Mouse (Mus musculus): ENCODE measurements around the gene Slc6a20a. TPM values are rescaled to one million over a fixed set of nuclear protein-coding genes. Genes with fewer than 3 reads are reported as not detected.

The Slc6a20a gene
- 0.98 and 1.2 TPM in 2 replicates for polyA plus RNA-seq (2015; fragmentation: Nextera tagmentation; extraction: Ambion mirVana)

GRCm38 (mm10) chr9:123678327-123679105 lies at the start of gene Slc6a20a, which contains the start of gene Ccr9:
Gene Slc6a20a, minus strand, starts transcription at chr9:123678885.
Gene Ccr9, plus strand, starts transcription at chr9:123678439.
- Histone ChIP-seq H3K27me3 (peaks cover 86% of the 10 kb centered on the region), H3K27ac (no peak within 1 kb of the TSS), H3K9ac (peak within 1 kb of the TSS; percentile 77), H3K36me3 (no peaks in the 10 kb centered on the region), H3K4me1 (replicated peaks) (peaks cover 18% of the 10 kb centered on the region), H3K9me3 (replicated peaks) (no peaks in the 10 kb centered on the region), H3K4me2 (peak within 1 kb of the TSS; percentile 96), H3K4me3 (replicated peaks) (peak within 1 kb of the TSS; percentile 72)
- peak; percentile 53 for DNase-seq
- WGBS (ENCODE audit: insufficient replicate concordance): 1% methylated on average over 73 of the region's 73 CpGs
- peak; percentile 95 for ATAC-seq (ENCODE audit: low read depth)

- no peaks in the 10 kb centered on the region for H3K36me3 ChIP-seq
- 0 out of 2 replicates have a peak, but pooled peaks cover 6% of the 10 kb centered on the region for H3K27me3 ChIP-seq
- H3K9me3 ChIP-seq (replicated peaks): no peaks in the 10 kb centered on the region
- no peak overlapping the region for H3K4me2 ChIP-seq
- H3K27ac ChIP-seq: no peak overlapping the region
- H3K9ac ChIP-seq: no peak overlapping the region
- peaks cover 2% of the 10 kb centered on the region; the same call in 1 of the 2 replicates for H3K4me1 ChIP-seq (replicated peaks)
- no peak overlapping the region for H3K4me3 ChIP-seq (replicated peaks)
- WGBS (ENCODE audit: insufficient replicate concordance): 44% methylated on average over 2 of the region's 2 CpGs
- DNase-seq: no peak
- no peak for ATAC-seq (ENCODE audit: low read depth)
These were observed 44.2 kb upstream of the Slc6a20a start for GRCm38 (mm10) chr9:123722737-123723493.

GRCm38 (mm10) chr9:123717186-123718008 lies 38.7 kb upstream of the Slc6a20a start, which contains the start of gene Lztfl1:
Gene Lztfl1, minus strand, starts transcription at chr9:123717697.
- Histone ChIP-seq H3K27me3 (0 out of 2 replicates have a peak, but pooled peaks cover 6% of the 10 kb centered on the region), H3K27ac (peak within 1 kb of the TSS; percentile 82), H3K9ac (peak within 1 kb of the TSS; percentile 83), H3K36me3 (no peaks in the 10 kb centered on the region), H3K4me2 (peak within 1 kb of the TSS; percentile 83), H3K4me3 (replicated peaks) (peak within 1 kb of the TSS; percentile 84), H3K9me3 (replicated peaks) (no peaks in the 10 kb centered on the region), H3K4me1 (replicated peaks) (peaks cover 15% of the 10 kb centered on the region)
- DNase-seq (peak; percentile 95), ATAC-seq (ENCODE audit: low read depth) (peak; percentile 99)
- under 1% methylated on average over 55 of the region's 55 CpGs for WGBS (ENCODE audit: insufficient replicate concordance)

GRCm38 (mm10) chr9:123716301-123716700 lies 37.6 kb upstream of the Slc6a20a start:
- Histone ChIP-seq H3K27ac (no peak overlapping the region), H3K4me3 (replicated peaks) (peak overlapping the region; percentile 84), H3K36me3 (peaks cover 6% of the 10 kb centered on the region; the same call in 1 of the 2 replicates), H3K9ac (peak overlapping the region; percentile 42; the same call in 1 of the 2 replicates), H3K4me2 (peak overlapping the region; percentile 83), H3K27me3 (0 out of 2 replicates have a peak, but pooled peaks cover 6% of the 10 kb centered on the region), H3K4me1 (replicated peaks) (peaks cover 15% of the 10 kb centered on the region), H3K9me3 (replicated peaks) (no peaks in the 10 kb centered on the region)
- DNase-seq (no peak), ATAC-seq (ENCODE audit: low read depth) (no peak)
- WGBS (ENCODE audit: insufficient replicate concordance): 59% methylated on average over 3 of the region's 3 CpGs

- H3K27ac ChIP-seq: no peak overlapping the region
- peaks cover 15% of the 10 kb centered on the region for H3K4me1 ChIP-seq (replicated peaks)
- WGBS (ENCODE audit: insufficient replicate concordance): 77% methylated on average over 2 of the region's 2 CpGs
- no peak overlapping the region for H3K4me3 ChIP-seq (replicated peaks)
- peaks cover 21% of the 10 kb centered on the region for H3K36me3 ChIP-seq
- no peaks in the 10 kb centered on the region for H3K9me3 ChIP-seq (replicated peaks)
- no peak for ATAC-seq (ENCODE audit: low read depth)
- no peak for DNase-seq
- no peak overlapping the region for H3K9ac ChIP-seq
- H3K4me2 ChIP-seq: no peak overlapping the region
- H3K27me3 ChIP-seq: no peaks in the 10 kb centered on the region
These were observed 34.4 kb upstream of the Slc6a20a start for GRCm38 (mm10) chr9:123713111-123713510.

- H3K36me3 ChIP-seq: peaks cover 26% of the 10 kb centered on the region
- H3K27ac ChIP-seq: no peak overlapping the region
- H3K27me3 ChIP-seq: no peaks in the 10 kb centered on the region
- H3K9me3 ChIP-seq (replicated peaks): no peaks in the 10 kb centered on the region
- no peaks in the 10 kb centered on the region for H3K4me1 ChIP-seq (replicated peaks)
- no peak overlapping the region for H3K4me2 ChIP-seq
- DNase-seq: no peak
- no peak for ATAC-seq (ENCODE audit: low read depth)
- 37% methylated on average over 2 of the region's 2 CpGs for WGBS (ENCODE audit: insufficient replicate concordance)
- no peak overlapping the region for H3K4me3 ChIP-seq (replicated peaks)
- no peak overlapping the region for H3K9ac ChIP-seq
These were observed 30.5 kb upstream of the Slc6a20a start for GRCm38 (mm10) chr9:123709226-123709625.

GRCm38 (mm10) chr9:123701822-123702221 lies 23.1 kb upstream of the Slc6a20a start:
- H3K36me3 ChIP-seq: peaks cover 11% of the 10 kb centered on the region
- H3K4me1 ChIP-seq (replicated peaks): peaks cover 25% of the 10 kb centered on the region
- no peaks in the 10 kb centered on the region for H3K27me3 ChIP-seq
- 21% methylated on average over 5 of the region's 5 CpGs for WGBS (ENCODE audit: insufficient replicate concordance)
- no peaks in the 10 kb centered on the region for H3K9me3 ChIP-seq (replicated peaks)
- peak overlapping the region; percentile 38 for H3K4me2 ChIP-seq
- peak overlapping the region; percentile 85 for H3K27ac ChIP-seq
- H3K9ac ChIP-seq: peak overlapping the region; percentile 37; the same call in 1 of the 2 replicates
- ATAC-seq (ENCODE audit: low read depth) (peak; percentile 99), DNase-seq (peak; percentile 61)
- H3K4me3 ChIP-seq (replicated peaks): no peak overlapping the region

GRCm38 (mm10) chr9:123695634-123696302 lies 17.1 kb upstream of the Slc6a20a start:
- Histone ChIP-seq H3K9ac (no peak overlapping the region), H3K36me3 (peaks cover 11% of the 10 kb centered on the region), H3K27ac (no peak overlapping the region), H3K4me1 (replicated peaks) (peaks cover 5% of the 10 kb centered on the region; the same call in 1 of the 2 replicates), H3K4me2 (no peak overlapping the region), H3K9me3 (replicated peaks) (no peaks in the 10 kb centered on the region), H3K27me3 (no peaks in the 10 kb centered on the region), H3K4me3 (replicated peaks) (no peak overlapping the region)
- DNase-seq: no peak
- WGBS (ENCODE audit: insufficient replicate concordance): 77% methylated on average over 3 of the region's 3 CpGs
- ATAC-seq (ENCODE audit: low read depth): no peak

GRCm38 (mm10) chr9:123688227-123688626 lies 9.5 kb upstream of the Slc6a20a start:
- Histone ChIP-seq H3K9ac (no peak overlapping the region), H3K9me3 (replicated peaks) (no peaks in the 10 kb centered on the region), H3K4me3 (replicated peaks) (no peak overlapping the region), H3K27ac (no peak overlapping the region), H3K4me2 (no peak overlapping the region), H3K36me3 (no peaks in the 10 kb centered on the region), H3K27me3 (peaks cover 4% of the 10 kb centered on the region; the same call in 1 of the 2 replicates), H3K4me1 (replicated peaks) (0 out of 2 replicates have a peak, but pooled peaks cover 3% of the 10 kb centered on the region)
- DNase-seq: no peak
- ATAC-seq (ENCODE audit: low read depth): peak; percentile 48; the same call in 1 of the 2 replicates
- WGBS (ENCODE audit: insufficient replicate concordance): 14% methylated on average over 1 of the region's 1 CpGs

GRCm38 (mm10) chr9:123686206-123686605 lies 7.5 kb upstream of the Slc6a20a start:
- Histone ChIP-seq H3K27me3 (peaks cover 13% of the 10 kb centered on the region), H3K4me1 (replicated peaks) (0 out of 2 replicates have a peak, but pooled peaks cover 3% of the 10 kb centered on the region), H3K9me3 (replicated peaks) (no peaks in the 10 kb centered on the region), H3K4me2 (no peak overlapping the region), H3K36me3 (no peaks in the 10 kb centered on the region), H3K4me3 (replicated peaks) (no peak overlapping the region), H3K27ac (no peak overlapping the region), H3K9ac (no peak overlapping the region)
- no peak for ATAC-seq (ENCODE audit: low read depth)
- 73% methylated on average over 5 of the region's 5 CpGs for WGBS (ENCODE audit: insufficient replicate concordance)
- DNase-seq: no peak

All from liver, embryonic 13.5 days (tissue).